Mouse (Mus musculus): ENCODE data around the gene Neurod4. TPM values are rescaled to one million over a fixed set of nuclear protein-coding genes. Genes with fewer than 3 reads are reported as not detected.

Gene Neurod4
- polyA plus RNA-seq, 1 experiment = not detected

DNA sequence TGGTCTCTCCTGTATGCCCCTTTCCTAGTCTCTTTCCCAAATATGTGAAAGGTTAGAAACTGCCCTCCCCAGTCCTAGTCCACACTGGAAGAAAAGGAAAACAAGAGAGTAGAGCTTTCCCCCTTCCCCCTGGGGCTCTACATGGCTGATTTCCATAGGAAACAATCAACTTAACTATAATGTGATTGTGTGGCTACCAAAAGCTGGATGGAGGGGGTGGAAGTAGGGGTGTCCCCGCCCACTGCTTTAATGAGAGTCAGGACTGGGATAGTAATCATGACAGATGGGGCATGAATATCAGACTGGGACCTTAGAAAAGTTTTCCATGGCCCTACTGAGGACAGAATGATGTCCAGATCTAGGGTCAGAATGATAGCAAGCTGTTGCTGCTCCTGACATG, 45.5 kb downstream of the Neurod4 start:
- H3K36me3 ChIP-seq (replicated peaks; ENCODE audit: low read length) = no peaks in the 10 kb centered on the region

DNA sequence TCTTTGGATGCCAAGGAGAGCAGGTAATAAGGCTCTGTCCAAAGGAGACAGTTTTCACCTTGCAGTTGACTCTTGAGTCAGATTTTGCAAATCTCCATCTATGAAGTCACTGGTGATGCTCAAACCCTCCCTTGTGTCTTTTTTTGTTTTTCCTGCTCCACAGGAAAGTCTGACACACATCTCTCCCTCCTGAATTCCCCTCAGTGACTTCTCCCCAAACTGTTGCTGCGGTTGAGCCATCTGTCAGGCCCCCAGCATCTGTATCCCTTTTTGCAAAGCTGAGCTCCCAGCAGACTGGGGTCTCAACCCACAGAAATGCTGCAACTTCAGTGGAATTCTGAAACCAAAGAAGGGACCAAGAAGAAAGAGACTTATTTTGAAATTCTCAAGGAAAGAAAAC, 47.9 kb downstream of the Neurod4 start:
- no peaks in the 10 kb centered on the region for H3K36me3 ChIP-seq (replicated peaks; ENCODE audit: low read length)
- H3K4me3 ChIP-seq (replicated peaks) = no peak overlapping the region
- no peaks in the 10 kb centered on the region for H3K9me3 ChIP-seq
- no peaks in the 10 kb centered on the region for H3K4me1 ChIP-seq
- no peak for TF ChIP-seq GATA1 (IDR thresholded peaks at IDR 0.05; ENCODE audit: borderline replicate concordance, low read length)
- TF ChIP-seq FLI1 (IDR thresholded peaks at IDR 0.05; ENCODE audit: low read length) = no peak
- no peaks in the 10 kb centered on the region for H3K27me3 ChIP-seq (replicated peaks)

More for the DNA sequence above, 45.5 kb downstream of the Neurod4 start:
- Histone ChIP-seq H3K9me3 (no peaks in the 10 kb centered on the region), H3K4me3 (replicated peaks) (no peak overlapping the region), H3K4me1 (no peaks in the 10 kb centered on the region), H3K27me3 (replicated peaks) (no peaks in the 10 kb centered on the region)
- no peak for TF ChIP-seq GATA1 (IDR thresholded peaks at IDR 0.05; ENCODE audit: borderline replicate concordance, low read length)
- no peak for TF ChIP-seq FLI1 (IDR thresholded peaks at IDR 0.05; ENCODE audit: low read length)

DNA sequence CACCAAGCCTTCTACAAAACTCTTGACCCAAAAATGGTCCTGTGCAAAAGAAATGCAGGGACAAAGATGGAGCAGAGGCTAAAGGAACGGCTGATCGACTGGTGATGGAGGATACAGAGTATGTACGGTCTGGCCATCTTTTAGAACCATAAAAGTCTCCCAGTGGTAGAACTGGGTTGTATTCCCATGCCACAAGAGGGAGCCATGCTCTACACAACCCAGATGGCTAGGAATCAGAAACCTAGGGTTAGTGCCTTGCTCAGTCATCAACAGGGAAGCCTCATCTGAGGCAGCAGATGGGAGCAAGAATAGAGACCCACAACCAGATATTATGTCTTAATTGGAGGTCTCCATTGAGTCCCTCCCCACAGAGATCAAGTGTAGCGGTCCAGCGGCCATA, 50.5 kb downstream of the Neurod4 start:
- H3K27me3 ChIP-seq (replicated peaks) = no peaks in the 10 kb centered on the region
- no peaks in the 10 kb centered on the region for H3K9me3 ChIP-seq
- H3K36me3 ChIP-seq (replicated peaks; ENCODE audit: low read length) = no peaks in the 10 kb centered on the region
- H3K4me3 ChIP-seq (replicated peaks) = no peak overlapping the region
- no peaks in the 10 kb centered on the region for H3K4me1 ChIP-seq
- TF ChIP-seq GATA1 (IDR thresholded peaks at IDR 0.05; ENCODE audit: borderline replicate concordance, low read length) (no peak), FLI1 (IDR thresholded peaks at IDR 0.05; ENCODE audit: low read length) (no peak)

DNA sequence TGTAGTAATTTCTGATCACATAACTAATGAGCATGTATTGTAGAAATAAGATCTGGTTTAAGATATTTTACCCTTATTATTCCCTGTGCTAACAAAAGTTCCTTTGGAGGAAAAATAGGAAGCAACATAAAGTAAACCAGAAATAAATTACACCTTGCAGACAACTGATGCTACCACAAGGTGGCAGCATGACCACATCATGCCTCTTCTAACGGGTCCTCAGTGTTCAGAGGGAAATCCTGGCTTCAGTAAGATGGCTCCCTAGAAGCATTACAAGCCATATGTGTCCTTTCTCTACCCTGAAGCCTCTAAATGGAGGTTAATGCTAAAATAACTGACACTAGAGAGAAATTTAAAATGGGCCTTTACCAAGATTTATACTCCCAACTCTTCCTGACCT, 51.8 kb downstream of the Neurod4 start:
- Histone ChIP-seq H3K9me3 (no peaks in the 10 kb centered on the region), H3K27me3 (replicated peaks) (no peaks in the 10 kb centered on the region)
- TF ChIP-seq FLI1 (IDR thresholded peaks at IDR 0.05; ENCODE audit: low read length) = no peak
- TF ChIP-seq GATA1 (IDR thresholded peaks at IDR 0.05; ENCODE audit: borderline replicate concordance, low read length) = no peak

DNA sequence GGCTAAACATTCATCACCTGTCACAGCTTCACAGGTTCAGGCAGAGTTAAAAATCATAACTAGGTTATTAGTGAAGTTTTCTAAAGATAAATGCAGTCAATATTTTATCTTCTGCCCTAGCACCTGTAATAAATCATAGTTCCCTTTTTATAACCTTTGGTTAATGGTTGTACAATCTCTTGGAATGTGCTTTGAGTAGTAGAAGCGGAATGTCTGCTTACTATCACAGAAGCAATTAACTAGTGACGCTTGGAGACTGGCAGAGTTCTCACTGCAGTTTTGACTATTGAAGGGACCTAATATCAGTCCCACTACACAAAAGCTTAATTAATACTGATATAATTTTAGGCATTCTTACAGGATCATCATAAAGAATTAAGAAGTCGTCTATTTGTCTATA, 55.0 kb downstream of the Neurod4 start:
- Histone ChIP-seq H3K4me3 (replicated peaks) (no peak overlapping the region), H3K4me1 (no peaks in the 10 kb centered on the region), H3K27me3 (replicated peaks) (no peaks in the 10 kb centered on the region), H3K36me3 (replicated peaks; ENCODE audit: low read length) (no peaks in the 10 kb centered on the region), H3K9me3 (no peaks in the 10 kb centered on the region)
- TF ChIP-seq GATA1 (IDR thresholded peaks at IDR 0.05; ENCODE audit: borderline replicate concordance, low read length) (no peak), FLI1 (IDR thresholded peaks at IDR 0.05; ENCODE audit: low read length) (no peak)

More for the DNA sequence above, 51.8 kb downstream of the Neurod4 start:
- Histone ChIP-seq H3K4me1 (no peaks in the 10 kb centered on the region), H3K4me3 (replicated peaks) (no peak overlapping the region), H3K36me3 (replicated peaks; ENCODE audit: low read length) (no peaks in the 10 kb centered on the region)

Other genes with a start within 250 kb of the Neurod4 start
- gene Olfr821, start 249.9 kb downstream of the Neurod4 start, polyA plus RNA-seq (2012; ENCODE audit: insufficient read depth, low replicate concordance) = not detected in 2 replicates
- not detected in 2 replicates for gene Olfr822, start 209.0 kb downstream of the Neurod4 start, polyA plus RNA-seq (2012; ENCODE audit: insufficient read depth, low replicate concordance)
- not detected in 2 replicates for gene Olfr823, start 164.9 kb downstream of the Neurod4 start, polyA plus RNA-seq (2012; ENCODE audit: insufficient read depth, low replicate concordance)
- not detected in 2 replicates for gene Olfr824, start 150.2 kb downstream of the Neurod4 start, polyA plus RNA-seq (2012; ENCODE audit: insufficient read depth, low replicate concordance)
- 0.47 TPM in 1 of 2 replicates, not detected in the other for gene Olfr825, start 113.5 kb downstream of the Neurod4 start, polyA plus RNA-seq (2012; ENCODE audit: insufficient read depth, low replicate concordance)
- not detected in 2 replicates for gene Olfr826, start 96.1 kb downstream of the Neurod4 start, polyA plus RNA-seq (2012; ENCODE audit: insufficient read depth, low replicate concordance)
- not detected in 2 replicates for gene Olfr827, start 65.8 kb downstream of the Neurod4 start, polyA plus RNA-seq (2012; ENCODE audit: insufficient read depth, low replicate concordance)
- gene Tespa1, start 42.6 kb upstream of the Neurod4 start, polyA plus RNA-seq (2012; ENCODE audit: insufficient read depth, low replicate concordance) = 0.50 TPM in 1 of 2 replicates, not detected in the other
- not detected in 2 replicates for gene Vmn2r84, start 114.1 kb upstream of the Neurod4 start, polyA plus RNA-seq (2012; ENCODE audit: insufficient read depth, low replicate concordance)
- not detected in 2 replicates for gene Vmn2r85, start 149.5 kb upstream of the Neurod4 start, polyA plus RNA-seq (2012; ENCODE audit: insufficient read depth, low replicate concordance)
- not detected in 2 replicates for gene Vmn2r86, start 175.8 kb upstream of the Neurod4 start, polyA plus RNA-seq (2012; ENCODE audit: insufficient read depth, low replicate concordance)
- gene Vmn2r87, start 217.2 kb upstream of the Neurod4 start, polyA plus RNA-seq (2012; ENCODE audit: insufficient read depth, low replicate concordance) = not detected in 2 replicates

All from megakaryocyte, embryonic 14.5 days (primary cell).